Mouse (Mus musculus): ENCODE measurements around the gene Hipk2. TPM values are rescaled to one million over a fixed set of nuclear protein-coding genes. Genes with fewer than 3 reads are reported as not detected.

Gene Hipk2
- polyA plus RNA-seq, 1 experiment from 2014 or later = 20.4 TPM

DNA sequence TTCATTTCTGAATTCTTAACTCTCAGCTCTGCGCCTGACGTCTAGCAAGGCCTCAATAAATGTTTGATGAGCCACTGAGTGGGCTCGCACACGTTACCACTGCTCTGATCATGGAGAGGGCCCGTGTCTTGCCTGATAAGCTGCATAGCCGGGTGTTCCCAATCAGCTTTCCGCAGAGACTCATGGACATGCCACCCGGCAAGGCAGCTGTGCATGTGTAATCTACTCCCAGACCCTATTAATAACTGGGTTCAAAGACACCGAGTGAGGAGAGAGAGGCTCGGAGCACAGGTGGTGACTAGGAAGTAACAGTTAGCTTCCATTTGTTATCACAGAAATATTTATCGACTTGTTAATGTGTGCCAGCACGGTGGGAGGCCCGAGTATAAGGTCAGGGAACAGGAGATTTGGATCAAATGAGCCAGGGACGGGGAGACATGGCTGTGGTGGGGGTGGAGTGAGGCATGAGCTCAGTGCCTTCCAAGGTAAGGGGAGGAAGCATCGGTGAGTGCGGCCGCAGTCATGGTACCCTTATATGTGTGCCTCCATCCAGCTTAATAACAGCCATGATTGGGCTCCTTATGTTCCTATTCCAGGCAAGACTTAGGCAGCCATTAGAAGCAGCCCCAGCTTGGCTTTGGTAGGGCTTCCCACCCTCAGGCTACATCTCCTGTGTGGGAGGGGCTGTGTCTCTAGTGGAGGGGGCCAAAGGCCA lies 45.3 kb upstream of the Hipk2 start:
- Histone ChIP-seq H3K36me3 (ENCODE audit: insufficient read depth, low read length) (no peaks in the 10 kb centered on the region), H3K27ac (peak overlapping the region; percentile 87; the same call in 1 of the 2 replicates), H3K4me3 (replicated peaks; ENCODE audit: low read depth, low read length) (no peak overlapping the region), H3K9ac (ENCODE audit: low read depth, low read length) (no peak overlapping the region), H3K9me3 (replicated peaks; ENCODE audit: low read length) (no peaks in the 10 kb centered on the region), H3K4me1 (replicated peaks; ENCODE audit: insufficient read depth, low read length) (peaks cover 16% of the 10 kb centered on the region; the same call in 1 of the 2 replicates), H3K4me2 (ENCODE audit: low read length) (no peak overlapping the region), H3K27me3 (ENCODE audit: insufficient read depth, low read length) (no peaks in the 10 kb centered on the region)
- WGBS = 54% methylated on average over 17 of the region's 17 CpGs
- no peak for TF ChIP-seq CTCF (IDR thresholded peaks at IDR 0.05; ENCODE audit: low read depth)
- no peak for DNase-seq (ENCODE audit: low spot score)
- ATAC-seq (replicated peaks; ENCODE audit: low FRiP score, low read depth) = no peak

DNA sequence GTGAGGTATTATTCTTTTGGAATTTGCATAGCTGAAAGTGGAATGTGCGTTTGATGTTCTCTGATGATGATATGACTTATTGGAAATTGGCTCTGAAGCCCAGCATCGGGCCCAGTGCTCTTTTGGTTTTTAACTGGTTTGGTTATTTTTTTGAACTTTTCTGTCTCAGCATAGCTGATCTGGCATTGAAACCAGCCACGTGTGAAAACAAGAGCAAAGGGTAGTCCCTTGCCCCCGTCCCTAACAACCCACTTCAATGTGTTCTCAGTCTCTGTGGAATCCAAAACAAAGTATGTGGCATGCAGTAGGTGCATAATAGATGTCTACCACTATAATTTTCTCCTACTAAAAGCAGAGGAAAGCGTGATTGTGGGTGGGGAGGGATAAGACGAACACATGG lies 44.2 kb upstream of the Hipk2 start:
- WGBS = 59% methylated on average over 6 of the region's 6 CpGs
- TF ChIP-seq CTCF (IDR thresholded peaks at IDR 0.05; ENCODE audit: low read depth) = no peak
- DNase-seq (ENCODE audit: low spot score) (no peak), ATAC-seq (replicated peaks; ENCODE audit: low FRiP score, low read depth) (no peak)
- H3K36me3 ChIP-seq (ENCODE audit: insufficient read depth, low read length) = no peaks in the 10 kb centered on the region
- no peak overlapping the region for H3K9ac ChIP-seq (ENCODE audit: low read depth, low read length)
- H3K4me2 ChIP-seq (ENCODE audit: low read length) = no peak overlapping the region
- H3K27me3 ChIP-seq (ENCODE audit: insufficient read depth, low read length) = no peaks in the 10 kb centered on the region
- peak overlapping the region; percentile 87 for H3K27ac ChIP-seq
- no peaks in the 10 kb centered on the region for H3K9me3 ChIP-seq (replicated peaks; ENCODE audit: low read length)
- no peak overlapping the region for H3K4me3 ChIP-seq (replicated peaks; ENCODE audit: low read depth, low read length)
- H3K4me1 ChIP-seq (replicated peaks; ENCODE audit: insufficient read depth, low read length) = peaks cover 16% of the 10 kb centered on the region; the same call in 1 of the 2 replicates

DNA sequence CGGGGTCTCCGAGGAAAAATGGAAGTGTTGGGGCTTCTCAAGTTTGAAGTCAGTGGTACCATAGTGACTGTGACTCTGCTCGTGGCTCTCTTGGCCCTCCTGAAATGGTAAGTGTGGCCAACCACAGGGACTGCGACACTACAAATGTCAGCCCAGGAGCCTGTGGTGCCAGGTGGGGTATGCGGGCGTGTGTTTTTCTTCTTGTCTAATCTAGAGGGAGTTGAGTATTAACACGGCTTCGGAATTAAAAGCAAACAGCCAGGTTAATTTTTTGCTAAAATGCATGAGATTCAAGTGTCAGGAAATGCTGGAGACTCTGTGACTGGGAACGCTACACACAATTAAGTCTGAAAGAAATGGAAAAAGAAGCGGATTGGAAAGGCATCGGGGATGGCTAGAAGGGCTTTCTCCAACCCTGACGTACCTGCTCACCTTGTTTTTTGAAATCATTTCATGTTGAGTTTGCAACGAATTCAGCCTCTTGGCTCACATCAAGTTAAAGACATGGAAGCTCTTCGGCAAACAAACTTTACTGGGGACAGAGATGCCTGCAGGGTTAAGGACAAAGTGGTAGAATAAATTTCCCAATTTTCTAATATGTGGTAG lies 43.3 kb upstream of the Hipk2 start:
- Histone ChIP-seq H3K4me2 (ENCODE audit: low read length) (no peak overlapping the region), H3K9ac (ENCODE audit: low read depth, low read length) (no peak overlapping the region), H3K27me3 (ENCODE audit: insufficient read depth, low read length) (no peaks in the 10 kb centered on the region), H3K9me3 (replicated peaks; ENCODE audit: low read length) (no peaks in the 10 kb centered on the region), H3K4me1 (replicated peaks; ENCODE audit: insufficient read depth, low read length) (peaks cover 16% of the 10 kb centered on the region; the same call in 1 of the 2 replicates), H3K27ac (peak overlapping the region; percentile 87), H3K4me3 (replicated peaks; ENCODE audit: low read depth, low read length) (no peak overlapping the region), H3K36me3 (ENCODE audit: insufficient read depth, low read length) (no peaks in the 10 kb centered on the region)
- no peak for TF ChIP-seq CTCF (IDR thresholded peaks at IDR 0.05; ENCODE audit: low read depth)
- WGBS = 53% methylated on average over 14 of the region's 14 CpGs
- ATAC-seq (replicated peaks; ENCODE audit: low FRiP score, low read depth) = peak; percentile 63
- peak; percentile 51 for DNase-seq (ENCODE audit: low spot score)

DNA sequence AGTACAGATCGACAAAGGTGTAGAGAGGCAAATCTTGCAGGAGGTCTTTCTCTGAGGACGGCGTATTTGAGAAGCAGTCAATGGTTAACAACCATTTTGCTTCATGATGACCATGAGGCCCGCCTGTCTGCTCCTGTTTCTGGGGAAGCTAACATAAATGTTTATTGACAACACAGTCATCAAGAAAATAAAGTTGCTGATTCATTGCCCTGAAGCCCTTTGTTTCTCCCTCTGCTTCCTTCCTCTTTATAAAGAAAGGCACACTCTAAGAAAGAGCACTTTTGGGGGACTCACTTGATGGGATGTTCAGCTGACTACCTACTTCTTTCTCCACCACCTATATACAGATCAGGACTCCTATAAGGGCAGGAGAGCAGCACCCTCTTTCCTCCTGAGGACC lies 42.8 kb upstream of the Hipk2 start:
- no peaks in the 10 kb centered on the region for H3K27me3 ChIP-seq (ENCODE audit: insufficient read depth, low read length)
- H3K9me3 ChIP-seq (replicated peaks; ENCODE audit: low read length) = no peaks in the 10 kb centered on the region
- no peaks in the 10 kb centered on the region for H3K36me3 ChIP-seq (ENCODE audit: insufficient read depth, low read length)
- no peak overlapping the region for H3K4me2 ChIP-seq (ENCODE audit: low read length)
- TF ChIP-seq CTCF (IDR thresholded peaks at IDR 0.05; ENCODE audit: low read depth) = no peak
- H3K4me3 ChIP-seq (replicated peaks; ENCODE audit: low read depth, low read length) = no peak overlapping the region
- H3K4me1 ChIP-seq (replicated peaks; ENCODE audit: insufficient read depth, low read length) = peaks cover 16% of the 10 kb centered on the region; the same call in 1 of the 2 replicates
- DNase-seq (ENCODE audit: low spot score) (no peak), ATAC-seq (replicated peaks; ENCODE audit: low FRiP score, low read depth) (no peak; the same call in 1 of the 2 replicates)
- peak overlapping the region; percentile 87 for H3K27ac ChIP-seq
- WGBS = 61% methylated on average over 4 of the region's 4 CpGs
- H3K9ac ChIP-seq (ENCODE audit: low read depth, low read length) = no peak overlapping the region

DNA sequence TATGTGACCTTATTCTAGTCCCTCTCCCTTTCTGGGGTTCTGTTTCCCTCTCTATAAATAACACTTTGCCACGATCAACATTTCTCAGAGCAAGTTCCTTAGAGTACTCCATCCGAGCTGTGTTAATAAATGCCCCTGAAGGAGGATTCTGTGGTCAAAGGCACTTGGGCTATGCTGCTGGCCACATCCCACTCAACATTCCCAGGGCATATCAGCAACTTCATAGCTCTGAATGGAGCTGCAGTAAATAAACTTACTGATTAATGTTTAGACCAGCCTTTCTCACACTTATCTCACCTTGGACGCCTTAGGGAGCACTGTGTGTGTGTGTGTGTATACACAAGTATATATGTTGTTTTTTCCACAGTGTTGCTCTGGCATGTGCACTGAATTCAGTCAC lies 41.5 kb upstream of the Hipk2 start:
- no peak for DNase-seq (ENCODE audit: low spot score)
- H3K9me3 ChIP-seq (replicated peaks; ENCODE audit: low read length) = no peaks in the 10 kb centered on the region
- peaks cover 16% of the 10 kb centered on the region; the same call in 1 of the 2 replicates for H3K4me1 ChIP-seq (replicated peaks; ENCODE audit: insufficient read depth, low read length)
- peak overlapping the region; percentile 87 for H3K27ac ChIP-seq
- H3K27me3 ChIP-seq (ENCODE audit: insufficient read depth, low read length) = no peaks in the 10 kb centered on the region
- TF ChIP-seq CTCF (IDR thresholded peaks at IDR 0.05; ENCODE audit: low read depth) = no peak
- H3K36me3 ChIP-seq (ENCODE audit: insufficient read depth, low read length) = no peaks in the 10 kb centered on the region
- no peak overlapping the region for H3K4me3 ChIP-seq (replicated peaks; ENCODE audit: low read depth, low read length)
- WGBS = 24% methylated on average over 3 of the region's 3 CpGs
- H3K4me2 ChIP-seq (ENCODE audit: low read length) = no peak overlapping the region
- H3K9ac ChIP-seq (ENCODE audit: low read depth, low read length) = no peak overlapping the region
- no peak for ATAC-seq (replicated peaks; ENCODE audit: low FRiP score, low read depth)

DNA sequence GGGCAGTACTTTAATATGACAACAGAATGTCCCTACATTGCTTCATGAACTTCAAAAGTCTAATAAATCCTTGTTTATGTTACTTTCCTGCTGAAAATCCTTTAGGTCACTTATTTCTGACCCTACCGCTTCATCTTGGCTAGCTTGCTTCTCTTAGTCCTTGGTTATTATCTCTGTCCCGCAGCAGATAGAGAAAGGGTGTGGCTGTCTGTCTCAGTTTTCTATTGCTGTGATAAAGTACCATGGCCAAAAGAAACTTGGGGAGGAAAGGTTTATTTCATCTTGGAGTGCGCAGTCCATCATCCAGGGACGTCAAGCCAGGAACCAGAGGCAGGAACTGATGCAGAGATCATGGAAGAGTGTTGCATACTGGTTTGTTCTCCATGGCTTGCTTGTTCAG lies 40.6 kb upstream of the Hipk2 start:
- H3K4me3 ChIP-seq (replicated peaks; ENCODE audit: low read depth, low read length) = no peak overlapping the region
- no peaks in the 10 kb centered on the region for H3K27me3 ChIP-seq (ENCODE audit: insufficient read depth, low read length)
- H3K9ac ChIP-seq (ENCODE audit: low read depth, low read length) = no peak overlapping the region
- no peak overlapping the region for H3K27ac ChIP-seq
- WGBS = 73% methylated on average over 4 of the region's 4 CpGs
- no peaks in the 10 kb centered on the region for H3K9me3 ChIP-seq (replicated peaks; ENCODE audit: low read length)
- H3K36me3 ChIP-seq (ENCODE audit: insufficient read depth, low read length) = no peaks in the 10 kb centered on the region
- peaks cover 20% of the 10 kb centered on the region; the same call in 1 of the 2 replicates for H3K4me1 ChIP-seq (replicated peaks; ENCODE audit: insufficient read depth, low read length)
- ATAC-seq (replicated peaks; ENCODE audit: low FRiP score, low read depth) = no peak
- no peak overlapping the region for H3K4me2 ChIP-seq (ENCODE audit: low read length)
- DNase-seq (ENCODE audit: low spot score) = no peak
- TF ChIP-seq CTCF (IDR thresholded peaks at IDR 0.05; ENCODE audit: low read depth) = no peak
